Mouse (Mus musculus) kidney, adult 9 months (tissue): Measurements from ENCODE around the gene BC005537.
"Not testable (repeated sequence)": the region's sequence is repeated elsewhere in the genome, so short reads cannot be mapped to it uniquely, and the experiment has no call there.

ENCODE experiments used
- DNase-seq: peaks from one replicate; pipeline ENCODE4 v3.0.0; 2022

BC005537 gene

DNA sequence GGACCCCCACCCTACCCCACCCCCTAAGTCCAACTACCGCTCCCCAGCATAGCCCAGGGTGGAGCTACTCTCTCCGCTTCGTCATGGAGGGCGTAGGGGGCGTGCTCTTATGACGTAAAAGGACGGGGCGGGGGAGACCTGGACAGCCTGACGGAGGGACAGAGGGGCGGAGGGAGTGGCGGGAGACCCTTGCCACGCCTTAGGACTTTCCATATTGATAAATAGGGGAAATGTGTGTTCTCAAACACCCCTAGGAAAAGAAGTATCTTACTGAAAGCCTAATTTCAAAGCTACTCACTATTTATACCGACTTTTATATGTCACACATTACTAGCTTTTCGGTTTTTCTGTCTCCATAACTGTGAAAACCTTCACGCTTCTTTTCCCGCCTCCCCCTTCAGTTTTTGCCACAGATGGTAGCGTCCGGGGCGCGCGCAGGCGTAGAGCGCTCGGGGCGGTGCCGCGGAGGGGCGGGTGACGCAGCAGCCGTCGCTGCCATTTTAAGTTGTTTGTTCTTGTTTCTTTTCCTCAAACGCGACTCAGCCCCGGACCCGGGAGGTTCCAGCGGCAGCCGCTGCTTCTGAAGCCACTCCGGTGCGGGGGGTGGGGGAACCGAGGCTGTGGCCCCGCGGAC, 666 bp upstream of the BC005537 start:
- DNase-seq = peak; percentile 99

DNA sequence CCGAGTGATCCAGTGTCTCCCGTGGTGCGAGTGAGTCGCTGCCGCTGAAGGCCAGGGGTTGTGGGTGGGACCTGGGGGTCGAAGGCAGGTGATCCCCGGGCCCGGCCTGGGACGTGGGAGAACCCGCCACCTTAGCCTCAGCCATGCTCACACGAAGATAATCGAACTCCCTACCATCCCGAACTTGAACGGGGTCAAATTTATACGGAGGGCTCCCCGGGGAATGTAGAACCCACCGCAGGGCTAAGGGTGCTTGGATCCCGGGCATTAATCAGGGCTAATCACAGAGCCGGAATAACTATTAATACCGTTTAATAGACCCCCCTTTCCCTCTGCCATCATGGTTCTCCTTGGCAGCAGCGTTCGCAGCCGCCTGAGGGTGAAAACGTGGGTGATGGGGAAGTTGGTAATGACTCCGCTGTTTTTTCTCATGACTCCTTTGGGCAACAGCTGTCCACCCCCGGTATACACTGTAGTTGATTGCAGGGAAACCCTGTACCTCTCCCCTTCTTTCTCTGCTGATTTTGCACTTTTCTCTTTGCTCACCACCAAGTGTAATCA, 754 bp downstream of the BC005537 start:
- no peak for DNase-seq

DNA sequence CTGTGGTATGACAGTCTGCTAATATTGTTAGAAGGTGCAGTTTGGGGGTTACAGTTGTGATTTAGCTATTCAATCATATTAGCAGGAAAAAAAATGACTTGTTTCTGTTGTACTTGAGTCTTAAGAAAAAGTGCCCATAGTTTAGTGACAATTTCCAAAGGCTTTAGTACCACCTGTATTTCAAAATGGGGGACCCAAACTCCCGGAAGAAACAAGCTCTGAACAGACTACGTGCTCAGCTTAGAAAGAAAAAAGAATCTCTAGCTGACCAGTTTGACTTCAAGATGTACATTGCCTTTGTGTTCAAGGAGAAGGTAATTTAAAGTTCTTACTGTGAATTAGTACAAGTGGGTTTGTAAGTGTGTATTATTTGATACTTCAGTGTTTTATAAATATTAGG, 1.7 kb downstream of the BC005537 start:
- DNase-seq = no peak

DNA sequence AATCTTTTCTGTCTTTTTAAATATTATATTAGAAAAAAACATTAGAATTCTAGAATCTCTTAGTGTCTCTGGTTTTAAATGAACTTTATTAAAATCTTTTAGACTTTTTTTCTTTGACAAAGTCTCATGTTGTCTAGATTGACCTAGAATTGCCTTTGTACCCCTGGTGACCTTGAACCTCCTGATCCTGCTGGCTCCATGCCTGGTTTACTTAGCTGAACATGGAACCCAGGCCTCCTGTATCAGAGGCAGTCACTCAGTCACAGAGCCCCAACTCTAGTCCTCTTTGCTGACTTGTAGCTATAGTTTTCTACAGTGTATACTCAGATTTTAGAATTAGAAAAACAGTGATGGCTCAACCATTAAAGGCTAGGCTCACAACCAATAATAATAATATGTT, 4.6 kb downstream of the BC005537 start:
- DNase-seq = peak; percentile 67

DNA sequence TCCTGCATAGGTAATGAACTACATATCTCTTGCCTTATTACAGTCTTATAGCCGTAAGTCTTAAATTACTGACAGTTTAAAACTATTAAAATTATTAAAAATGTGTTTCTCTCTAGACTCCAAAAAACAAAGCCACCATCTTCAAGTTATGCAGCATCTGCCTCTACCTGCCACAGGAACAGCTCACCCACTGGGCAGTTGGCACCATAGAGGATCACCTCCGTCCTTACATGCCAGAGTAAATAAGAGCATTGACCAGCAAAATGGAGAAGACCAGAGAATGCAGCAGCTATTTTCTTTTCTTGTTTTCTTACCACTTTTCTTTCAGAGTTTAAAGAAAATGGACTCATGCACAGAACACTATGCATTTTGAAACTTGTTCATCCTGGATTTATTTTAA, 11.1 kb downstream of the BC005537 start:
- no peak for DNase-seq

DNA sequence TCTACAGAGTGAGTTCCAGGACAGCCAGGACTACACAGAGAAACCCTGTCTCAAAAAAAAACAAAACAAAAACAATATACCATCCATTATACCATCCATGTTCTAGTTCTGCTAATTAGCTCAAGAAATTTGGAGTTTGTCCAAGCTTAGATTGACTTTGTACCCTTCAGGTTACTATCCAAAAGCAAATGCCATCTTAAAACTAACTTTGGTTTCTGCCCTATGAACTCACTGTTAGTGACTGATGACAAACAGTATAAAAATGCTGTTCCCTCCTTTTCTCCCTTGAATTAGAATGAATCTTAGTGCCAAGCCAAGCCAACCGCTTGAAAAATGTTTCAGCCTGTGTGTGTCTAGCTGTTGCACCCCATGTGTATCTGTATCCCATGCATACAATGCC, 13.2 kb downstream of the BC005537 start:
- DNase-seq = peak; percentile 78

DNA sequence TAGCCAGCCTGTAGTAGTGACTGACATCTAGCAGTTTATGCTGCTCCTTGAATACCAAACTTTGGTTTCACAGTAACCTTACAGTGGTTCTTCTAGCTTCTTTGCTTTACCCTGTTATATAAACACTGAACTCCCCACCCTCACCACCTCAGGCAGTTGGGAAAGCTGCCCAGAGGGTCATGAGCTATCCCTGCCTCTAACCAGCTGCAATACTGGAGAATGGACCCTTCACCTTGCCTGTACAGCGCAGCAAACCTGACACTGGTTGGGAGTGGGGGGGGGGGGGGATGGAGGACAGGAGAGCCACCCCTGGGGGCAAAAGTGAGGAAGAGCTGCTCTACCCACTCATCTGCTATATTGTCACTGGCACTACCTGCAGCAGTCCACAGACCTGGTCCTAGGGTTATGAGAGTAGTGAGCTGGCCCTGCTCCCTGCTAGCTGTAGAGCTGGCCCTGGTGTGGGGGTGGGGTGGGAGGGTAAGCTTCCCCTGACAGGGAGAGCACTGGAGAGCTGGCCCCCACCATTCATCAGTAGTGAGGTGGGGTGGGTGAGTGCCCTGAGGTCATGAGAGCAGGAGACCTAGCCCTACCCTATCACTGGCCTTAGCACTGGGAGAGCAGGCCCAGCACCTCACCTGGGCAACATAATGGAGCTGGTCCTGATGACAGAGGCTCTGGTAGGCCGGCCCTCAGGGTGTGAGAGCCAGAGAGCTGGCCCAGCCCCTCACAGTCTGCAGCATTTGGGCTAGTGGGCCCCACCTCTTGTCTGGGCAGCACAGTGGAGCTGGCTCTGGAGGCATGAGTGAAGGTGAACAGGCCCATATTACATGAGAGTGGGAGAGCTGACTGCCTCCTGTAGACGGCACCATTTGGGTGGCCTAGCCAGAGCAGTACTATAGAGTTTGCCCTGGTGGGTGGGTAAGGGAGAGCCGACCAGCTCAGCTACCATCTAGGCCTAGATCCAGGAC, 15.0 kb downstream of the BC005537 start:
- peak; percentile 73 for DNase-seq

DNA sequence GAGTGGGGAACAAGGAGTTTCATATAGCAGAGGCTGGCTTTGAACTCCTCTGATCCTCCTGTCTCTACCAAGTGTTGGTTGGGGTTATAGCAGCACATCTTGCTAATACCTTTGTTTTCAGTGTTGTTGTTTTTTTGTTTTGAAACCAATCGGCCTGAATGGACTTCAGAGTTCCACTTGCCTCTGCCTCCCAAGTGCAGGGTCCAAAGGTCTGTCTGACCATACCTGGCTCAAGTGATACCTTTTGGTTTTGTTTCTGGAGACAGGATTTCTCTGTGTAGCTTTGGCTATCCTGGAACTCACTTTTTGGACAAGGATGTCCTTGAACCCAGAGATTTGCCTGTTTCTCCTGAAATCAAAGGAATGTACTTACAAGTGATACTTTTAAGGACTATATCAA, 18.5 kb downstream of the BC005537 start:
- peak; percentile 47 for DNase-seq

DNA sequence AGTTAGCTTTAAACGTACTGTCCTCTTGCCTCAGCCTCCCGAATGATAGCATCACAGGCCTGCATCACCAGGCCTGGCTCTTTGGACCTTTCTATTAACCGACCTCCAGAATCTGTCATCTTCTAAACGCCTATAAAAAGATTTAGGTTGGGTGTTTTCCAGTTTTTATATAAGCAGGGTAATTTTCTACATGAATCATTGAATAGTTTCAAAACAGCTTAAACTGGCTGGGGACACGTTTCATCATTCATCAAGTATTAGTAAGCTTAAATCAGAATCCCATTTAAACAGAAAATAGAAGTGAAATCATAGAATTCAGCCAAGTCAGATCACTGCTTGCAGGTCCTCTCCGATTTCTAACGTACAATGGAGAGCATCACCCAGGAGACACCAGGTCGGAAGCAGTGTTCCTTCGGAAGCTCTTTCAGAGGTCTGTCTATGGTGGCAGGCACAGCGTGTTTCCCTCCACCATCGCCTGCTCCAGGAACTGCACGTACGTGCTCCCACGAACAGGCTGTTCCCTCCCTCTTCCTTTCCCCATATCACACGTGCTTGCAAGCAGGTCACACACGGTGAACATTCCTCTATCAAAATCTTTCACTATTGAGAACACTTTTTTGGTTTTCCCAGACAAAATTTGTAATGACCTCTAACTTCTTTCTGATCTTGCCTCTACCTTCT, 21.3 kb downstream of the BC005537 start:
- no peak for DNase-seq

DNA sequence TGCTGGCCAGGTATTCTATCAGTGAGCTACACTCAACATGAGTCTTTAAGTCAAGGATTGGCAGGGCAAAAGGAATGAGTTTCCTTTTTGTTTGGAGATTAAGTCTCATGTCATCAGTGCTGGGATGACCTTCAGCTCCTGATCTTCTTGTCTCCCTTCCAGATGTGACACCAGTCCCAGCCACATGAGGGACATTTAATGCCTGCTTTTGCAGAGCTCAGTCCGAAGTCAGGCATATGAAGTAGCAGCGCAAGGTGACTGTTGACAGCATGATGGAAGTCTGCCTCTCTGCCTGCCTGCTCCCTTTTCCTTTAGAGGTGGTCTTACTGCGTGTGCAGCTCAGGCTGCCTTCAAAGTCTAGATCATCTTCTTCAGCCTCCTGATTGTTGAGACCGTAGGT, 23.2 kb downstream of the BC005537 start:
- no peak for DNase-seq

DNA sequence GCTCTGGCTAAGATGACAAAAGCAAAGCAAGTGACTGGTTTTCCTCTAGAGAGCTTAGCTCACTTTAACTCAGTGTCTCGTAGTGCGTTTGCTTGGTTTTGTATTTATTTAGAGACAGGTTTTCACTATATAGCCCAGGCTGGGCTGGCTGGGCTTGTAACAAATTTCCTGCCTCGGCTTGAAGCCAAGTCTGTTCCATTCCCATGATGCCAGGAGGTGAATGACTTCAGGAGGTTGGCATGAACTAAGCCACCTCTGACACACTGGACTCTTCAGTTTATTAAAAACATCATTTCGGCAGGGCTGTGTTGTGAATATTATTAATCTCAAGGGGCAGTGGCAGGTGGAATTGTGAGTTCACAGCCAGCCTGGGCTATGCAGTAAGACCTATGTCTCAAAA, 24.1 kb downstream of the BC005537 start:
- peak; percentile 65 for DNase-seq

DNA sequence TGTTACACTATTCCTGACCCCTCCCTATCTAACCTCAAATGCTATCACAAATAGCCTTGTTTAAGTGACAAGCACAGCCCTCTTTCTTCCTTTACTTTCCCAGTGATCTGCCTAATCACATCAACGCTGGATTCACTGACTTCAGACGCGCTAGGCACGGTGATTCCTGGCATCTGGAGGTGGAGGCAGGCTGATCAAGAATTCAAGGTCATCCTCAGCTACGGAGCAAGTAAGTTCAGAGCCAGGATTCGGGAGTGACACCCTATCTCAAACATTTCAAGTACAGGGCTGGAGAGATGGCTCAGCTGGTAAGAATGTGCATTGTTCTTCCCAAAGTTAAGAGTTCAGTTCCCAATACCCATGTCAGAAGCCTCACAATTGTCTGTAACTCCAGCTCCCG, 24.7 kb downstream of the BC005537 start:
- DNase-seq = no peak

DNA sequence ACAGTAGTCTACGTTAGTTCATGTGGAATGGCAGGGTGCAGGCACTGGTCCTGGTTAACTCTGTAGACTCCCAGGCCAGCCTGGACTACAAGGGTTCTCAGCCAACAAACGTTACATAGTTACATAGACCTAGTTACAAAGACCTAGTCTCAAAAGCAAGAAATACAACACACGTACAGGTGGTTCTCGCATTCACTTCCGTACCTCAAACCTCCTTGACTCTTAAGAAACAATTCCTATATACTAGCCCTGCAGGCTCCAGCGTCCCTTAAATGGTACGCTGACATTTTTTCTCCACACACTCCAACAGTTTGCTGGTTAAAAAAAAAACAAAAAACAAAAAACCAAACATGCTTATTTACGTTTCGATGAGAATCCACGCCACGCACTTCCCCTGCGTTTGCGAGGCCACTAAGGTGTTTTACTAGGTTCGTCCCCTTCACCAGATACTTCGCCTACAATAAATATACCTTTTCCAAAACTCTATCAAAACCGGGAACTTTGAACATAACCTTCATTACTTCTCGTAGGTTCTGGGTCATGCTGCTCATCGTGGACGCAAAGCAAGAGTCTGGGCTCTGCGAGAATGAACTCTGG, 29.4 kb downstream of the BC005537 start:
- DNase-seq = no peak

DNA sequence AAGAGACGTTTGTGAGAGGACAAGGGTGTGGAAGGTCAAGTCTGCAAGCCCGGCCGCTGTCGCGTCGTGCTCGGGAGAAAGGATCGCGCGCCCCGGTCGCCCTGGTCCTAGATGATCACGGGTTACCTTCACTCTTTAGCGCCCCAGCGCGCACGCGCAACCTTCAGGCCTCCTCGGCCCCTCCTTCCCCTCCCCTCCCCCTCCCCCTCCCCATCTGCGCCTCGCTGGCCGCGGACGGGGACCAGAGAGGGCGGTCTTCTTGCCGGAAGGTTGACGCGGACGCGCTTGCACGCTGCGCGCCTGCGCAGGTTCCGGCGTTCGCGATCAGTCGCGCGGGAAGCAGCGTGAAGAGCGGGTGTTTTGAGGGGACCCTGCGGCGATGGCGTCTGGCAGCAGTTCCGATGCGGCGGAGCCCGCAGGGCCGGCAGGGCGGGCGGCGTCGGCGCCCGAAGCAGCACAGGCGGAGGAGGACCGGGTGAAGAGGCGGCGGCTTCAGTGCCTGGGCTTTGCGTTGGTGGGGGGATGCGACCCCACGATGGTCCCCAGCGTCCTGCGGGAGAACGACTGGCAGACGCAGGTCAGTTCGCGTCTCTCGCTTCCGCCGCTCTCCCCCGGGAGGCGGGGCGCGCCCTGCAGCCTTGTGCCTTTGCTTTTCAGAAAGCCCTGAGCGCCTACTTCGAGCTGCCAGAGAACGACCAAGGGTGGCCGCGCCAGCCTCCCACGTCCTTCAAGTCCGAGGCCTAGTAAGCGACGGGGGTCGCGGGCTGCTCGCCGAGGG, 30.1 kb downstream of the BC005537 start, which contains the start of the genes Acot13 and Tdp2:
Gene Acot13 (minus strand): TSS at position 188 of the 778 bp plus-strand sequence.
Gene Tdp2 (plus strand): TSS at position 327 of the 778 bp plus-strand sequence.
- DNase-seq = peak; percentile 96

DNA sequence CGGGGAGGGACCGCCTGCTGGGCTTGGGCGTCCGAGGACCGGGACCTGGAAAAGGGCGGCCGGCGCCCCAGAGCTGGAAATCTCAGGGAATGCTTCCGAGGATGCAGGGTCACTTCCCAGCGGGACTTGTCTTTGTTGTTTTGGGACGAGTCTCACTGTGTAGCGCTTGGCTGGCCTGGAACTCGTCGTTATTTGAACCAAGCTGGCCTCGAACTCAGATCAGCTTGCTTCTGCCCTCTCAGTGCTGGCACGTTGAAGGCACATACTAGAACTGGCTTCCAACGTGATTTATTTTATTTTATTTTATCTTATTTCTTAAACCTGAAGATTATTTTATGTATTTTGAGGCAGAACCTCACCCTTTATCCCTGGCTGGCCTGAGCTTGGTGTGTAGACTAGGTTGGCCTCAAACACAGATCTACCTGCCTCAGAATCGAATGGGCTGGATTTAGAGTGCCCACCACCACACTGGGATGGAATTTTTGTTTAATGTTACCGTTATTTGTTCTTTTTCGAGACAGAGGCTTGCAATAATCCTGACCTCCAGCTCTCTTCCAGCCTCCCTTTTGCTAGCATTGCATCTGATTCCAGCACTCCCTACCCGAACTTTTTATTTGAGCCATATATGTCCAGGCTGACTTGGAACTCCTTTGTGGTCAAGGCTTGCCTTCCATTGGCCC, 30.8 kb downstream of the BC005537 start:
- DNase-seq = no peak

DNA sequence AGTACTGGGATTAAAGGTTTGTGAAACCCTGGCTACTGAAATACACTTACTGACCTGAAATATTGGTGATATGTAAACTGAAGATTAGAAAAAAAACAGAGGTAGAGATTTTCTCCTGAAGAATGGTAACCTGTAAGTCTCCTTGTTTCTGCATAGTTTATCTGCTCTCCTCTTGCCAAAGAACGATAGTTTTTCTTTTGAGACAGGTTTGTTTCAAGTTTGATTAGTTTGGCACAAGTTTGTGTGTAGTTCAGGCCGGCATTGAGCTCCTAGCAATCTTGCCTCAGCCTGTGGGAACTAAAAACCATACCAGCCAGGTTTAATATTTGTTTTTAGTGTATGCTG, 31.3 kb downstream of the BC005537 start:
- DNase-seq = no peak

DNA sequence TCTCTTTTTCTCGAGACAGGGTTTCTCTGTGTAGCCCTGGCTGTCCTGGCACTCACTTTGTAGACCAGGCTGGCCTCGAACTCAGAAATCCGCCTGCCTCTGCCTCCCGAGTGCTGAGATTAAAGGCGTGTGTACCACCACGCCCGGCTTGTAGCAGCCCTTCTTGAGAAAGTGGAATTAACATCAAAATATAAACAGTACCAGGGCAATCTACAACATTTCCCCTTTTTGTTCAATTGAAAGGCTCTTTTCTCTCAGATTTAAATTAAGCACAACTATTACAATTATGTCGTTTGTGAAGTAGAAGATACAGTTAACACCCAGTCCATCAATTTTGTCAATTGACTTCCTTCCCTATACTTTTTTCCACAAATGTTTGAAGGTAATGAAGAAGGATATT, 36.3 kb downstream of the BC005537 start:
- not testable (repeated sequence) for DNase-seq

DNA sequence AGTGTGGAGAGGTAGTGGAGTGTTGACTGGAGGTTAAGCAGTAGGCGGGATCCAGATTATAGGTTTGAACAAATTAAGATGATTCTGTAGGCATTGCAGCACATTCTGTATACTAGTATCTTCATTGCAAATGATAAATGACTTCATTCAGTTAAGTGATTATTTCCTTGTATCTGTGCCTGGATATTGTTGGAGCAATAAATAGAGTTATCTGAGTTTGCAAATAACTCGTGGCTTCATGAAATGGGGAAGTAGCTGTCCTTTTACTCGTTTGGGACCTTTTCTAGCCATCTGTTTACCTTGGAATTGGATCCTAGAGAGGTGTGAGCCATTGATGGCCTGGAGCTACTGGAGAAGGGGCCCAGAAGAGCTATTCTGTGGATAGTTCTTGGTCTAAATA, 38.4 kb downstream of the BC005537 start:
- DNase-seq = no peak

DNA sequence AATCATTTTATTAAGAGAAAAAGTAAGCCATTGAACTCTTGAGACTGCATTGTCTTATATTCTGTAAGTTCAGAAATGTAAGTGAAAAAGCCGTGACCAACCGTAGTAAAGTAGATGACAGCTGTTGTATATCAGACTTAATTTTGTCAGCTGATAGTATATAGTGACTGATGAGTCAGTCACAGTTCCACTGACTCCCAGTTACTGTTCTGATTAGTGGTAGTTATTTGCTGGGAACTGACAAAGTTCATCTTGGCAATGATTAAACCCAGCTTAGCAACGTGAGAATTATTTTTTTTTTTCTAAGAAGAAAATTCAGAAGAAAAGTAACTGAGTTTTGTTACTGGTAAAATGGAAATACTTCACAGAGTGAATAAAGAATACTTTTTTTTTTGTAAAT, 40.2 kb downstream of the BC005537 start:
- DNase-seq = no peak

DNA sequence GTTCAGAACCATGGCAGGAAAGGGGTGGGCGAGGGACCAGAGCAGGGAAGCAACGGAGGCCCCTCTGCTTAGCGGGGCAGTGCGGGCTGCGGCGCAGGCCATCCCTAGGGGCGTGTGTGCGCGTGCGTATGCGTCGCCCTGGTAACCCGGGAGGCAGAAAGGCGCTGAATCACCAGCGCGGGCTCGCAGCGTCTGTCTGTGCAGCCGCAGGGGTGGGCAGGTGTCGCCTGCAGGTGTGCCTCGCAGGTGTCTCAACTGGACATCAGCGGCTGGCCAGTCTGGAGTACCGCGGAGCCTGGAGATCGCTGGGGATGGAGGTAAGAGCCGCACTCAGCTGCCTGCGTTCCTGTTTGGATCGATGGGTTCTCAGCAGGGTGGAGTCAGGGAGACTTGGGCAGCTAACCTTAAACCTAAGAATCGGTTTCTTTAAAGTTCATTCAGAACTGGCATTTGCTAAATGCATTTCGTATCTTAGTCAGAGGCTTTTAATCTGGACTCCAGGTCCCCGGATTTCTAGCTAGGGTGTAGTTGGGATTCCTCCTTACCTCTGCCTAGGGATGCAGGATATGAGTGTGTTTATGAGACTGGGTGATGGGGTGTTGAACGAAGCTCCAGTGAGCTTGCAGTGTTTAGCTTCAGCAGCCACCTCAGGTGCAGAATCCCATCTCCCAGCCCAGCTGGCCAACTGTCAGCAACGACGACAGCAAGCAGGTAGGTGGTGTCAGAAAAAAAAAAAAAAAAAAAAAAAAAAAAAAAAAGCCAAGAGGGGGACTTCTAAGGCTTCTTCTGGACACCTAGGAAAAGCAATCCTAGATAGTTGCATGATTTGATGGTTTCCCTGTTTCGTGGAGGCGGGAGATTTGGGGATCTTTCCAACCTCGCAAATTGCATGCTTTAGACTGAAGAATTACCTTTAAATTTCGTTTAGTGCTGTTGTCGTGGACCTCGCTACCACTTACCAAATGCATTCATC, 43.8 kb downstream of the BC005537 start, which contains the start of gene D130043K22Rik:
Gene D130043K22Rik (plus strand): TSS at position 153 of the 973 bp plus-strand sequence.
- no peak for DNase-seq
